Mouse (Mus musculus) olfactory bulb, adult 2 months (tissue): Measurements from ENCODE around the gene Minos1.

ENCODE experiments used
- CTCF ChIP-seq: fragments of 200-500 bp; IDR thresholded peaks from 2 replicates; pipeline ENCODE4 v1.5.1; 2012; ENCODE audit warnings: low read depth, mild to moderate bottlenecking, low read length, moderate library complexity; ENCODE audit not compliant: insufficient read depth
- POLR2A ChIP-seq: fragments of 200-500 bp; IDR thresholded peaks from 2 replicates; pipeline ENCODE4 v1.6.1; 2012; ENCODE audit warnings: mild to moderate bottlenecking, low read depth, low read length, moderate library complexity; ENCODE audit not compliant: insufficient read depth

DNA sequence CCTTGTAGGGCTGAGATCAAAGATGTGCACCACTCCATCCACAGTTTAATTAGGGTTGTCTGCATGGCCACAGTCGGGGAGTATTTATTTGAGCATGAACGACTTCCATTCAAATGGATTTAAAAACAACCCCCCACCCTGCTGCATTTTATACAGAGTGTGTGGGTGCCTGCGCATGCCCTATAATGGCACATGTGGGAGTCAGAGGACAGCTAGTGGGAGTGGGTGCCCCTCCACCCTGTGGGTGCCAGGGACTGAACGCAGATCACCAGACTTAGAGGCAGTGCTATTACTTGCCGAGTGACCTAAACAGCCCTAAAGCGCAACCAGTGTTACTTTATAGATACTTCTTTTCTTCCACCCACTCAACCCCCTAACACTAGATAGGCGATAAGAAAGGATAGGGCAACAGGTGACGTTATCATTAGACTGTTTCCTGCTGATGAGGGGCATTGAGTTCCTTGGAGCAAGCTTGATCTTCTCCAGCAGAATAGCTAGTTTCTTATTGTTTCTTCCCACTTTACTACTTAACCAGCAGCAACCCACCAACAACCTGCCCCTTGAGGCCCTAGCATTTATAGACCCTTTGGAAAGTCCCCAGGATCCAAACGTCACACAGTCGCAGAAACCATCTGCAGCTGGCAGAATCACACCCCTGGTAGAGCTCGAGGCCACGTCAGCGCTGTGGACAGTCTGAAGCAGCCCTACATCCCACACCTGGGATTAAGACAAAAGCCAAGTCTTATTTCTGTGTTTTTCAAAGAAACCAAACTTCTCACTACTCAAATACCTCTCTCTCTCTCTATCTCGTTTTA lies 1.2 kb upstream of the Minos1 start:
- TF ChIP-seq CTCF (no peak), POLR2A (no peak)
